21 mouse cellular contexts compared by ENCODE assay signal in genomic region chr4:49740796-49741766, GRCm38 (mm10). TPM values are rescaled to one million over a fixed set of nuclear protein-coding genes. Genes with fewer than 3 reads are reported as not detected.
DNase-seq lines count a peak whose midpoint lies in the region; ATAC-seq lines count a peak whose summit lies in the region.
"Had no signal": no experiment of that assay in that cellular context is flagged by ENCODE, and none has a peak within 500 bp of the region (broad histone marks: within the 10 kb centered on the region; RNA-seq: fewer than 3 reads in every experiment).

No protein-coding gene starts in this region.

- DNase-seq in frontal cortex, postnatal 10 days (ENCODE audit: low spot score in 2 of 2) = no peak
- peak; percentile 14 to 27 for DNase-seq in layer of hippocampus, postnatal 10 days (ENCODE audit: low spot score in 2 of 2)
- no peak for DNase-seq in layer of hippocampus, postnatal 25 days (ENCODE audit: extremely low spot score in 1 of 2, low spot score in 1 of 2)
- DNase-seq in brain, adult 2 months (ENCODE audit: low read depth, low spot score) = peak; percentile 29
- peak; percentile 72 to 84 for DNase-seq in cerebellum, postnatal 10 days
- DNase-seq in liver = no peak
- DNase-seq in thymus, postnatal 0 days (ENCODE audit: low spot score) = no peak
- DNase-seq: adrenal gland, adult 8-10 months; B cell, adult 2 months; heart, postnatal 14 days; kidney, adult 8-10 months; kidney, postnatal 25 days; thymus, postnatal 14 days had no signal

- ATAC-seq in frontal cortex, adult (ENCODE audit: low TSS enrichment) = peak; percentile 38; the same call in 1 of the 2 replicates
- ATAC-seq: inflammation-experienced regulatory T-cells, adult 6 months; lung, postnatal 0 days had no signal

RNA-seq across cellular contexts. Expression of gene Ppp3r2, which starts 59.3 kb away (rescaled TPM):
- total RNA-seq in layer of hippocampus, postnatal 10 days (2021) = 1 to 10 TPM; 1.5 to 1.8 TPM
- total RNA-seq in layer of hippocampus, postnatal 25 days (2021) = 1 to 10 TPM in 1 of 2 experiments, under 1 TPM in 1; 0.32 to 1.1 TPM
- polyA plus RNA-seq in thymus, postnatal 0 days (2015; fragmentation: Nextera tagmentation; extraction: Ambion mirVana) = not detected in 2 replicates
- total RNA-seq: adrenal gland, adult 8-10 months; common myeloid progenitor, adult 5-6 weeks; heart, postnatal 14 days; megakaryocyte, adult 5-6 weeks had no signal
- polyA plus RNA-seq: forebrain, embryonic 10.5 days; inflammation-experienced regulatory T-cells, adult 6 months; liver, embryonic 15.5 days; spleen, adult 2 months had no signal

Comparison
In these comparisons a context has a peak if more than half of its experiments do, and no peak if none do; other contexts are left out.
1. DNase-seq: peak in layer of hippocampus, postnatal 10 days (2 of 2), brain, adult 2 months (single experiment) and cerebellum, postnatal 10 days (2 of 2); none in frontal cortex, postnatal 10 days (0 of 2), layer of hippocampus, postnatal 25 days (0 of 2), liver (single experiment) and thymus, postnatal 0 days (single experiment).